Mouse (Mus musculus): ENCODE results near the gene Sdc4.

GRCm38 (mm10) chr2:164487115-164487527 lies 43.4 kb upstream of the Sdc4 start:
- TF ChIP-seq MEF2A (IDR thresholded peaks at IDR 0.05; ENCODE audit: extremely low read depth, insufficient replicate concordance, low read depth, low read length, poor library complexity, severe bottlenecking) (no peak), MYB (IDR thresholded peaks at IDR 0.05; ENCODE audit: low read depth, low read length) (no peak), TAL1 (IDR thresholded peaks at IDR 0.05; ENCODE audit: low read length) (no peak), ELF1 (IDR thresholded peaks at IDR 0.05; ENCODE audit: low read depth, low read length) (no peak), E2F4 (IDR thresholded peaks at IDR 0.05; ENCODE audit: borderline replicate concordance, low read depth, low read length) (no peak), CTCF (IDR thresholded peaks at IDR 0.05 in 2 of 3, conservative IDR thresholded peaks at IDR 0.05 in 1 of 3; ENCODE audit: control insufficient read depth in 1 of 3, insufficient read depth in 1 of 3, low read depth in 2 of 3, low read length in 3 of 3, poor library complexity in 1 of 3, severe bottlenecking in 1 of 3) (no peak), POLR2A (IDR thresholded peaks at IDR 0.05; ENCODE audit: control insufficient read depth in 1 of 2, insufficient read depth in 1 of 2, low read depth in 1 of 2, low read length in 2 of 2, poor library complexity in 1 of 2) (no peak)

All from MEL (cell line).